Comparison of ENCODE assay signal across 8 mouse cellular contexts in the genomic region with DNA sequence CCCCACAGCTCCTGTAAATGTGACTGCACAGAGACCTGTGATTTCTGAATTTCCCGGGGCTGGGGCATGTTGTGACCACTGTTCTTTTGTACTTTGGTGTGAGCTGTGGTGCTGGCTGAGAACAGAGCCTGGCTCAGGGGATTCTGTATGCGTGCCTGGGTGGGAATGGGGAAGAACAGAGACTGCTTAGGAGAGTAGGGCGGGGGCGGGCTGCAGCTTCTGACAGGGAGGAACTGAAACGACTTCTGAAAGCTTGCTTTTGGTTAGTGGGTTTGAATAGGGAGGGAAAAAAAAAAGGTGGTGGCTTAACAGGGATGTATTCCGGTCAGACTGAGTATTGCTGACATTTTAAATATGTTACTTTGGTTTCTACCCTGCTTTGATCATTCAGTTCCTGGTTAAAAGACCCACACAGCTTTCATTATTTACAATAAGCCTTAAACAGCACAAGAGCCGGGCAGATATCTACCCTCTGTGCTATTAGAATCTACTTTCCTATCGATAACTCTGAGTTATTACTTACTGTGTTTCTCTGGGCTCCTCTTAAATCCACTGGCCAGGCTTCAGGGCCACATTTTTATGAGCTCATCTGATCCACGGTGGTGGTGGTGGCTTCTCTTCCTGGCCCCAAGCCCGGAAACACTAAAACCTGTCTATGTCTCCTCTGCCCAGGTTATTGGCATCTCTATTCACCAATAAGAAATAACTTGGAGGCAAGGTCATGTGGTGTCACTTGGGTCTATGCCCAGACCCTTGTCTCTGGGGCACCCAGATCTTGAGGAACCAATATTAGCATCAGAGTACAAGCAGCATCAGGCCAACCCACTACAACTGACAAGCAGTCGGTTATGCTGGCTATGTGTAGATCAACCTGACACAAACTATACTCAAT. TPM values are rescaled to one million over a fixed set of nuclear protein-coding genes. Genes with fewer than 3 reads are reported as not detected.
DNase-seq lines count a peak whose midpoint lies in the region; ATAC-seq and TF ChIP-seq lines count a peak whose summit lies in the region.

No protein-coding gene starts in this region.

- H3K9me3 ChIP-seq in liver, postnatal 0 days (ENCODE audit: low read length) = no peaks in the 10 kb centered on the region

- WGBS in liver, postnatal 0 days (ENCODE audit: insufficient replicate concordance) = 33% methylated on average over 11 of the region's 11 CpGs

- H3K4me1 ChIP-seq in liver, postnatal 0 days (ENCODE audit: insufficient read depth) = peaks cover 5% of the 10 kb centered on the region; the same call in 1 of the 2 replicates

- H3K4me2 ChIP-seq in liver, postnatal 0 days (ENCODE audit: low read depth, low read length) = peak overlapping the region; percentile 54

- H3K4me3 ChIP-seq in liver, postnatal 0 days (ENCODE audit: low read depth, low read length) = peak overlapping the region; percentile 49

- 0 out of 2 replicates have a peak, but pooled peaks have one; percentile 13 for TF ChIP-seq EP300 in liver, postnatal 0 days (IDR thresholded peaks at IDR 0.05; ENCODE audit: low read depth)

- TF ChIP-seq CTCF in liver, postnatal 0 days (IDR thresholded peaks at IDR 0.05; ENCODE audit: low read depth) = no peak

- DNase-seq in kidney, adult 11 months = peak; percentile 20
- no peak for DNase-seq in kidney, postnatal 14 days
- peak; percentile 11 for DNase-seq in ZHBTc4 (ENCODE audit: low read depth, low spot score)
- peak; percentile 50 to 69 for DNase-seq in heart, adult 9 months (ENCODE audit: low spot score in 2 of 2)
- peak; percentile 54 for DNase-seq in liver, postnatal 0 days
- no peak for DNase-seq in urinary bladder, adult 2 months (ENCODE audit: low spot score)
- DNase-seq in cerebellum, adult 9-10 months = no peak
- DNase-seq in urinary bladder, adult 18-20 months (ENCODE audit: low spot score in 2 of 2) = no peak

- ATAC-seq in liver, postnatal 0 days = peak; percentile 58

- H3K9ac ChIP-seq in liver, postnatal 0 days (replicated peaks) = peak overlapping the region; percentile 72

- H3K36me3 ChIP-seq in liver, postnatal 0 days (replicated peaks; ENCODE audit: insufficient read depth, low read length) = peaks cover 19% of the 10 kb centered on the region

- no peaks in the 10 kb centered on the region for H3K27me3 ChIP-seq in liver, postnatal 0 days (ENCODE audit: insufficient read depth, low read length)

- peak overlapping the region; percentile 78 for H3K27ac ChIP-seq in liver, postnatal 0 days (ENCODE audit: low read depth)

RNA-seq across cellular contexts. Expression of a gene that starts 2.0 kb away (rescaled TPM):
- polyA plus RNA-seq in liver, postnatal 0 days (2015; fragmentation: Nextera tagmentation; extraction: Ambion mirVana) = 22.3 and 22.7 TPM in 2 replicates
- 13.5 and 13.8 TPM in 2 replicates for polyA plus RNA-seq in urinary bladder, adult 2 months (2012; rRNA removed)

RNA-seq across cellular contexts. Expression of a gene that starts 46.3 kb away (rescaled TPM):
- polyA plus RNA-seq in liver, postnatal 0 days (2015; fragmentation: Nextera tagmentation; extraction: Ambion mirVana) = 0.76 and 1.0 TPM in 2 replicates
- 3.0 and 3.8 TPM in 2 replicates for polyA plus RNA-seq in urinary bladder, adult 2 months (2012; rRNA removed)

RNA-seq across cellular contexts. Expression of a gene that starts 49.8 kb away (rescaled TPM):
- polyA plus RNA-seq in liver, postnatal 0 days (2015; fragmentation: Nextera tagmentation; extraction: Ambion mirVana) = 2.6 and 2.8 TPM in 2 replicates
- polyA plus RNA-seq in urinary bladder, adult 2 months (2012; rRNA removed) = 1.1 and 1.7 TPM in 2 replicates

Comparison
In these comparisons a context has a peak if more than half of its experiments do, and no peak if none do; other contexts are left out.
1. DNase-seq: peak in kidney, adult 11 months (single experiment), ZHBTc4 (single experiment), heart, adult 9 months (2 of 2) and liver, postnatal 0 days (single experiment); none in kidney, postnatal 14 days (single experiment), urinary bladder, adult 2 months (single experiment), cerebellum, adult 9-10 months (single experiment) and urinary bladder, adult 18-20 months (0 of 2).